ENCODE assay signal across 13 mouse cellular contexts in the genomic region with DNA sequence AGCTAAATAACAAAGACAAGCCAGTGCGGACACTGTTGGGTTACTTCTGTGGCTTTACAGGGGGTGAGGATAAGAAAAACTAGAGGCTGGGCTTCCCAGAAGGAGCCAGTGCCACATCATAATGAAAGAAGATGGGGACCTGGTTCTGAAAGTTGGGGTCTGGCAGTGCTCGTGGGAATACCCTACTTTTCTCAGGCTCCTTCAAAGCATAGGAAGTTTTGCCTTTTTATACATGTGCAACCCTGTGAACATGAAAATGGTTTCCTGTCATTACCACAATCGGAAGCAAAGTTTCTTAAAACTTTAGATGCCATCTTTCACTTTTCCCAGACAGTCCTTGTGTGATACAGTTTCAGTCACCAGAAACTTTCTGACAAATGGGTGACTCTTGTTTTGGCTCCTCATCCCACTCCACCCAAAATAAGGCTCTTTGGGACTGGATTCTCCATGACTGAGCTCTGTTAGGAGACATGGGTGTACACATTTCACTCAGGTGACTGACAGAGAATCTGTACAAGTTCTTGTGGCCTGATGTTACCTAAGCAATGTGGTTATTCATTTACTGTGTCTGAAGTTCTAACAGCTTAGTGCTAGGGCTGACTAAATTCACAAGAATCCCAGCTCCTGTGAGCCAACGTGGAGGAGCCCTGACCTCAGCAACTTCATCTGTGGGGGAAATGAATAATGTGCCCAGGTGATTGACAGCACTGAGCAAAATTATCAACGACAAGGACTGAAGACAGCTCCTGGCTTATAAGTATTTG.
DNase-seq lines count a peak whose midpoint lies in the region; ATAC-seq and TF ChIP-seq lines count a peak whose summit lies in the region.
"Had no signal": no experiment of that assay in that cellular context is flagged by ENCODE, and none has a peak within 500 bp of the region (broad histone marks: within the 10 kb centered on the region; RNA-seq: fewer than 3 reads in every experiment).

No protein-coding gene starts in this region.

- H3K27ac ChIP-seq in liver, embryonic 13.5 days = peak overlapping the region; percentile 29; the same call in 1 of the 2 replicates
- H3K27ac ChIP-seq in liver, postnatal 0 days (ENCODE audit: low read depth) = no peak overlapping the region
- H3K27ac ChIP-seq: hindbrain, embryonic 15.5 days; left cerebral cortex, adult 2 months; midbrain, embryonic 10.5 days had no signal

- no peaks in the 10 kb centered on the region for H3K9me3 ChIP-seq in liver, embryonic 13.5 days (replicated peaks)
- H3K9me3 ChIP-seq in liver, postnatal 0 days (ENCODE audit: low read length) = no peaks in the 10 kb centered on the region
- H3K9me3 ChIP-seq: hindbrain, embryonic 15.5 days; midbrain, embryonic 10.5 days had no signal

- WGBS in liver, embryonic 13.5 days (ENCODE audit: insufficient replicate concordance) = 62% methylated on average over 5 of the region's 5 CpGs
- 64% methylated on average over 5 of the region's 5 CpGs for WGBS in liver, postnatal 0 days (ENCODE audit: insufficient replicate concordance)

- H3K27me3 ChIP-seq in liver, embryonic 13.5 days = no peaks in the 10 kb centered on the region
- no peaks in the 10 kb centered on the region for H3K27me3 ChIP-seq in liver, postnatal 0 days (ENCODE audit: insufficient read depth, low read length)
- H3K27me3 ChIP-seq: hindbrain, embryonic 15.5 days had no signal

- H3K9ac ChIP-seq in liver, embryonic 13.5 days = no peak overlapping the region
- H3K9ac ChIP-seq in liver, postnatal 0 days (replicated peaks) = 0 out of 2 replicates have a peak overlapping the region, but pooled peaks have one; percentile 7
- H3K9ac ChIP-seq: hindbrain, embryonic 15.5 days had no signal

- H3K4me3 ChIP-seq in liver, embryonic 13.5 days (replicated peaks) = no peak overlapping the region
- H3K4me3 ChIP-seq in liver, postnatal 0 days (ENCODE audit: low read depth, low read length) = no peak overlapping the region
- H3K4me3 ChIP-seq: hindbrain, embryonic 15.5 days; left cerebral cortex, adult 2 months; midbrain, embryonic 10.5 days had no signal

- no peak for ATAC-seq in liver, embryonic 13.5 days (ENCODE audit: low read depth)
- ATAC-seq in liver, postnatal 0 days = peak; percentile 47; the same call in 1 of the 2 replicates

- no peak for DNase-seq in liver, embryonic 13.5 days
- no peak for DNase-seq in liver
- DNase-seq in CD8-positive naive resting alpha-beta T cell, adult 2 months (ENCODE audit: low read depth in 2 of 2, low spot score in 2 of 2) = peak; percentile 18 to 29
- DNase-seq in kidney, adult 8-10 months = peak; percentile 49 to 65
- no peak for DNase-seq in liver, postnatal 0 days
- DNase-seq in cerebellum, postnatal 10 days = no peak
- DNase-seq in adrenal gland, adult 2 months = no peak
- DNase-seq: cerebellum, adult 9-10 months; lung, postnatal 10 days; right cerebral cortex, postnatal 25 days had no signal

- no peaks in the 10 kb centered on the region for H3K4me1 ChIP-seq in liver, embryonic 13.5 days (replicated peaks)
- peaks cover 12% of the 10 kb centered on the region; the same call in 1 of the 2 replicates for H3K4me1 ChIP-seq in liver, postnatal 0 days (ENCODE audit: insufficient read depth)
- H3K4me1 ChIP-seq: hindbrain, embryonic 15.5 days; midbrain, embryonic 10.5 days had no signal

- TF ChIP-seq EP300 in liver, postnatal 0 days (IDR thresholded peaks at IDR 0.05; ENCODE audit: low read depth) = no peak

- H3K36me3 ChIP-seq in liver, embryonic 13.5 days = peaks cover 46% of the 10 kb centered on the region
- H3K36me3 ChIP-seq in liver, postnatal 0 days (replicated peaks; ENCODE audit: insufficient read depth, low read length) = peaks cover 11% of the 10 kb centered on the region

- H3K4me2 ChIP-seq in liver, embryonic 13.5 days = no peak overlapping the region
- no peak overlapping the region for H3K4me2 ChIP-seq in liver, postnatal 0 days (ENCODE audit: low read depth, low read length)
- H3K4me2 ChIP-seq: hindbrain, embryonic 15.5 days had no signal

- no peak for TF ChIP-seq CTCF in liver, postnatal 0 days (IDR thresholded peaks at IDR 0.05; ENCODE audit: low read depth)

Comparison
In these comparisons a context has a peak if more than half of its experiments do, and no peak if none do; other contexts are left out.
1. DNase-seq: peak in CD8-positive naive resting alpha-beta T cell, adult 2 months (2 of 2) and kidney, adult 8-10 months (2 of 2); none in liver, embryonic 13.5 days (single experiment), liver (single experiment), liver, postnatal 0 days (single experiment), cerebellum, postnatal 10 days (0 of 2) and adrenal gland, adult 2 months (single experiment).